22 mouse cellular contexts compared by ENCODE assay signal in genomic region chr11:68330398-68331116, GRCm38 (mm10).
DNase-seq lines count a peak whose midpoint lies in the region; ATAC-seq and TF ChIP-seq lines count a peak whose summit lies in the region.
"Had no signal": no experiment of that assay in that cellular context is flagged by ENCODE, and none has a peak within 500 bp of the region (broad histone marks: within the 10 kb centered on the region; RNA-seq: fewer than 3 reads in every experiment).

No protein-coding gene starts in this region.

- no peak overlapping the region for H3K4me2 ChIP-seq in lung, postnatal 0 days (replicated peaks; ENCODE audit: low read depth, low read length)
- H3K4me2 ChIP-seq: heart, embryonic 13.5 days; hindbrain, embryonic 15.5 days; liver, embryonic 13.5 days; midbrain, embryonic 13.5 days; neural tube, embryonic 12.5 days had no signal

- H3K36me3 ChIP-seq in lung, postnatal 0 days (ENCODE audit: insufficient read depth, low read length), result no peaks in the 10 kb centered on the region
- H3K36me3 ChIP-seq: heart, embryonic 13.5 days; hindbrain, embryonic 15.5 days; liver, embryonic 13.5 days; midbrain, embryonic 13.5 days had no signal

- H3K27me3 ChIP-seq in lung, postnatal 0 days (replicated peaks; ENCODE audit: insufficient read depth, low read length), result no peaks in the 10 kb centered on the region
- H3K27me3 ChIP-seq: heart, embryonic 13.5 days; hindbrain, embryonic 15.5 days; liver, embryonic 13.5 days; midbrain, embryonic 13.5 days; neural tube, embryonic 12.5 days had no signal

- H3K9me3 ChIP-seq in lung, postnatal 0 days (ENCODE audit: low read length), result no peaks in the 10 kb centered on the region
- H3K9me3 ChIP-seq: forebrain, embryonic 10.5 days; liver, embryonic 13.5 days; neural tube, embryonic 12.5 days had no signal

- H3K4me3 ChIP-seq in lung, postnatal 0 days (ENCODE audit: low read depth, low read length), result no peak overlapping the region
- H3K4me3 ChIP-seq: forebrain, embryonic 10.5 days; heart, embryonic 13.5 days; hindbrain, embryonic 15.5 days; liver, embryonic 13.5 days; megakaryocyte, embryonic 14.5 days; midbrain, embryonic 13.5 days; neural tube, embryonic 12.5 days had no signal

- 62% methylated on average over 10 of the region's 10 CpGs for WGBS in lung, postnatal 0 days

- DNase-seq in heart, adult 11 months, result peak; percentile 89
- DNase-seq in heart, postnatal 4 days, result no peak
- DNase-seq in lung, postnatal 0 days (ENCODE audit: low spot score), result no peak
- no peak for DNase-seq in lung, postnatal 4 days
- peak; percentile 35 for DNase-seq in cerebellum, adult 9-10 months
- DNase-seq in adrenal gland, adult (ENCODE audit: inconsistent age in 2 of 2, low spot score in 1 of 2), result no peak
- no peak for DNase-seq in gastrocnemius, postnatal 25 days
- DNase-seq: heart, postnatal 14 days; layer of hippocampus, postnatal 36 days; liver, embryonic 13.5 days; lung, adult 2 months; retina, postnatal 1 day; right cerebral cortex, postnatal 25 days; spleen, adult 18-20 months had no signal

- H3K4me1 ChIP-seq in lung, postnatal 0 days (ENCODE audit: insufficient read depth, low read depth, low read length), result no peaks in the 10 kb centered on the region
- H3K4me1 ChIP-seq: hindbrain, embryonic 15.5 days; liver, embryonic 13.5 days; midbrain, embryonic 13.5 days; neural tube, embryonic 12.5 days had no signal

- no peak for TF ChIP-seq EP300 in lung, postnatal 0 days (IDR thresholded peaks at IDR 0.05)

- no peak for ATAC-seq in lung, postnatal 0 days
- ATAC-seq: CD4-positive, CD25-positive, alpha-beta regulatory T cell, adult 4 months; intestine, embryonic 16.5 days; midbrain, embryonic 13.5 days had no signal

- no peak overlapping the region for H3K27ac ChIP-seq in lung, postnatal 0 days (ENCODE audit: low read length)
- H3K27ac ChIP-seq: forebrain, embryonic 10.5 days; heart, embryonic 13.5 days; hindbrain, embryonic 15.5 days; liver, embryonic 13.5 days; midbrain, embryonic 13.5 days; neural tube, embryonic 12.5 days had no signal

- TF ChIP-seq CTCF in lung, postnatal 0 days (IDR thresholded peaks at IDR 0.05), result peak; percentile 6; the same call in 1 of the 2 replicates

- no peak overlapping the region for H3K9ac ChIP-seq in lung, postnatal 0 days (replicated peaks; ENCODE audit: low read depth)
- H3K9ac ChIP-seq: heart, embryonic 13.5 days; hindbrain, embryonic 15.5 days; liver, embryonic 13.5 days; midbrain, embryonic 13.5 days; neural tube, embryonic 12.5 days had no signal

Comparison
In these comparisons a context has a peak if more than half of its experiments do, and no peak if none do; other contexts are left out.
1. DNase-seq: peak in heart, adult 11 months (single experiment) and cerebellum, adult 9-10 months (single experiment); none in heart, postnatal 4 days (single experiment), lung, postnatal 0 days (single experiment), lung, postnatal 4 days (0 of 2), adrenal gland, adult (0 of 2) and gastrocnemius, postnatal 25 days (single experiment).